Mouse (Mus musculus) spleen, embryonic (tissue): ENCODE data around the gene Gm8050.
"Not testable (repeated sequence)": the region's sequence is repeated elsewhere in the genome, so short reads cannot be mapped to it uniquely, and the experiment has no call there.

Experiments
- CTCF ChIA-PET: fragments of 350-600 bp; sonication (Branson Sonifier 250); formaldehyde crosslinking; loops from one replicate; lab custom pipeline; 2022; lab: Charles Lee

Gm8050 gene

DNA sequence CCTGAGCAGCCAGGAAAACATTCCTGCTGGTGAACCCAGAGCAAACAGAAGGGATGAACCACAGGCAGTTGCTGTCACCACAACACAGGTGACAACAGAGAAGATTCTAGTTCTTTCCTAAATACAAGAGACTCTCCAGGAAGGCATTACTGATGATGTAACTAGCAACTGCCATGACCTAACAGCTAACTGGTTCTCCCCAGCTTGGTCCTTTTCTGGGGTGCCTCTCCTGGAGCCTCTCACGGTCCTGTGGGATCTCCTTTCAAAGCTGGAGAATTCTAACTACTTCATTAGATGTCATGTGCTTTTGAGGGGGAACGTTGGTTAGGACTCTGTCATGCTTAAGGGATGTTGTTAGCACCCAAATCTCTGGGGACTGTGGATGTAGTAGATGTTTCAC is at the start of gene Gm8050:
Gm8050 (minus strand) TSS at position 101 of the 400 bp plus-strand sequence.
- CTCF ChIA-PET: not testable (repeated sequence)

DNA sequence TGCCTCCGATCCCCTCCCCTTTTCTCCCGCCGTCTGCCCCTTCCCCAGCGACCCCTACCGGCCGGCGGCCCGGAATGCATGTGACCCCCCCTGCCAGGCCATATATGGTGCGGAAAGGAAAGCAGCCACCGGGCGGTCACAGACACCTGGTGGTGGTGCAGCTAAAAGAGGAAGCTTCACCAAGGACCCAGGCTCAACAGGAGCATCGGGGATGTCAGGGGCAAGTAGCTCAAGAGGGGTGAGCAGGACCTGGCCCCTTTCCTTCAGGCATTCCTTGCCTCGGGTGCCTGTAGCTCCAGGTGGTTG is 37.1 kb upstream of the Gm8050 start:
- CTCF ChIA-PET: not testable (repeated sequence)

DNA sequence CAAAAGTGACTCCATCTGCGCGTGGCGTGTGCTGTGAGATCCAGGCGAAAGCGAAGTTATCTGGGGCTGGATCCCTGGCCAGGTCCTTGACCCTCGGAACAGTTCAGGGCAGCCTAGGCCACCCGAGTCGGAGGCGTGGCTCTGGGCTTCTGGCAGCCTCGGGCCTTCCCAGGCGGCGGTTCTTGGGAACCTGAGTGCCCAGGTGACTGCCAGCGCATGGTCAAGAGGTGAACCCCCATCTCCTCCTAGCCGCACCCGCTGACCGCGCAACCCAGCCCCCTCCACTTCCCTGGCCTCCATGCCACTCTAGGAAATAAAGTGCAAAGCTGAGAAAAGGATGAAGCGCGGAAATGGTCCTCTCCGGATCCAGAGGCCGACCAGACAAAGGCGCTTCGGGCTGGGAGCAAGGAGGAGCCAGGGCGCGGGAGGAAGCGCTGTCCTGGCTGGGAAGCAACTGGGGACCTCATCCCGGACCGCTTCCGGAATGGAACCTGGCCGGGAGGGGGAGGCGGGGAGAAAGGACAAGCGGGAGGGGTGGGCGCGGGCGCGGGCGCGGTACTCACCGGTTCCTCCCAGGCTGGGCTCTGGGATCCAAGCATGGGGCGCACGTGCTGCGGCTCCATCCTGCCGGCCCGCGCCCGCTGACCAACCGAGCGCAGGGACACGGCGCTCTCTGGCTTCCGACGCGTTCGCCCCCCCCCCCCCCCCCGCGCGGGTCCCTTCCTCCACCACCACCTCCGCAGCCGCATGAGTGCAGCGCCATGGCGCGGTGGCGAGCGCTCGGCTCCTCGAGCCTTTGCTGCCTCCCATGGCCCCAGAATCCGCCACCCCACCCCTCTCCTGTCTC is 36.6 kb upstream of the Gm8050 start:
- CTCF ChIA-PET: not testable (repeated sequence)

DNA sequence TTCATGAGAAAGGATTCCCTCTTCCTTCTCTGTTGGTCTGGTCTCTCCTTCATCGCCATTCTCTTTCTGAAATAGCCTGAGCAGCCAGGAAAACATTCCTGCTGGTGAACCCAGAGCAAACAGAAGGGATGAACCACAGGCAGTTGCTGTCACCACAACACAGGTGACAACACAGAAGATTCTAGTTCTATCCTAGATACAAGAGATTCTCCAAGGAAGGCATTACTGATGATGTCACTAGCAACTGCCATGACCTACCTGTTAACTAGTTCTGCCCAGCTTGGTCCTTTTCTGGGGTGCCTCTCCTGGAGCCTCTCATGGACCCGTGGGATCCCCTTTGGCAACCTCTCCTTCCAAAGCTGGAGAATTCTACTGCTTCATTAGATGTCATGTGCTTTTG is 22.2 kb upstream of the Gm8050 start, which contains the start of gene Gm3636:
Gm3636 (minus strand) TSS at position 101 of the 400 bp plus-strand sequence.
- CTCF ChIA-PET: not testable (repeated sequence)

DNA sequence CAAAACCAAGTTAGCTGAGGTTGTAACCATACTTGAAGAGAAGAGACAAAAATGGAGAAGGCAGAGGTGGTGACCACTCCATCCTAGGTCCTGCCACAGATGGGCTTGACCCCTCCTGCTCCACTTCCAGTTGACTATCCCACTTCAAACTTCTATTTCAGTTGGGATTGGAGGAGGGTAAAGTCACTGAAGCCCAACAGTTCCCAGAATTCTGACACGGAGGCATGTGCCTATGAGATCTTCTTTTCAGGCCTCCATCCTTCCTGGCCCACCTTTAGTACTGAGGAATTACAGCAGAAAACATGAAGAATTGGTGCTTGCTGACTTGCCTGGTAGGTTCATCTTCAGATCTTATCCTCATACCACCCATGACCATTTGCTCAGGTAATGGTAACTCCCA is 36.0 kb downstream of the Gm8050 start, which contains the start of gene Gm10251:
Gm10251 (minus strand) TSS at position 101 of the 400 bp plus-strand sequence.
- CTCF ChIA-PET: not testable (repeated sequence)
